Mouse (Mus musculus): ENCODE measurements around the gene 2610002M06Rik. TPM values are rescaled to one million over a fixed set of nuclear protein-coding genes. Genes with fewer than 3 reads are reported as not detected.

2610002M06Rik gene
- 9.5 and 11.4 TPM in 2 replicates for polyA plus RNA-seq (2015; fragmentation: Nextera tagmentation; extraction: Ambion mirVana)

DNA sequence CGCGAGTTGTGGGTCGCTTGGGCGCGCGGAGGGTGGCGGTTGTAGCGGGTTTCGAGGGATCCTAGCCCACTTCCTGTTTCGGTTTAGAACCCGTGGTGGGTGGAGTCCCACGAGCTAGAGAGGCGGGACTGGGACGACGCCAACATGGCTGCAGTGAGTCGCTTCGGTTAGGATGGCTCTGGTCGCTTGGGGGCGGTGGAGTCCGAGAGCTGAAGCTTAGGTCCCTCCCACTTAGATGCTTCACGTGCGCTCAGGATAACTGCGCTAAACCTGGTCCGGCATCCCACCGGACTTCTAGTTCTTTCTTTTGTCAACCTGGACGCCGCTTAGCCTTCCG is at the start of gene 2610002M06Rik:
Gene 2610002M06Rik, minus strand, starts transcription at position 117 of the 337 bp plus-strand sequence.
- Histone ChIP-seq H3K27ac (ENCODE audit: low read length) (peak within 1 kb of the TSS; percentile 61), H3K4me1 (ENCODE audit: insufficient read depth, low read length) (no peaks in the 10 kb centered on the region), H3K27me3 (ENCODE audit: insufficient read depth, low read length) (no peaks in the 10 kb centered on the region), H3K36me3 (ENCODE audit: insufficient read depth, low read length) (no peaks in the 10 kb centered on the region), H3K9me3 (ENCODE audit: low read length) (no peaks in the 10 kb centered on the region), H3K9ac (replicated peaks; ENCODE audit: low read length) (peak within 1 kb of the TSS; percentile 72), H3K4me3 (ENCODE audit: low read length) (peak within 1 kb of the TSS; percentile 65), H3K4me2 (replicated peaks; ENCODE audit: low read depth, low read length) (peak within 1 kb of the TSS; percentile 56)
- ATAC-seq (ENCODE audit: low FRiP score, low TSS enrichment), result peak; percentile 99
- 26% methylated on average over 28 of the region's 28 CpGs for WGBS

DNA sequence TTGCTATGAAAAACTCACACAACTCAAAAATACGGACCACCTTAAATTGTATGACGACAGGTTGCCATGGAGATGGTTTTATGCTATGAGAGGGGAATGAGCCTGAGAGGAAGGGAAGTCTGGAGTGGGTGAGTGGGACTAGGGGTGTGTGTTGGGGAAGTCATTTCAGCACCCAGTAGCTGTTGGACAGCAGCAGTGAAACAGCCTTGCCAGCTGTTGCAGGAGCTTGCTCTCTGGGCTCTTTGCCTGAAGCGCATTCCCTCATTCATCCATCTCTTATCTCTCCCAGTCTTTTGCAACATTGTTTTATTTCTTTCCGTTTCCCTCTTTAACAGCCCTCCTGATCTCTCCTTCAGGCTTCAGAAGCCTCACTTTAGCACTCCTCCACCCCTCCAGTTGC is 42.0 kb upstream of the 2610002M06Rik start:
- Histone ChIP-seq H3K4me2 (replicated peaks; ENCODE audit: low read depth, low read length) (no peak overlapping the region), H3K4me3 (ENCODE audit: low read length) (no peak overlapping the region), H3K9ac (replicated peaks; ENCODE audit: low read length) (no peak overlapping the region), H3K9me3 (ENCODE audit: low read length) (no peaks in the 10 kb centered on the region), H3K27me3 (ENCODE audit: insufficient read depth, low read length) (no peaks in the 10 kb centered on the region), H3K27ac (ENCODE audit: low read length) (no peak overlapping the region), H3K4me1 (ENCODE audit: insufficient read depth, low read length) (no peaks in the 10 kb centered on the region), H3K36me3 (ENCODE audit: insufficient read depth, low read length) (no peaks in the 10 kb centered on the region)
- 27% methylated on average over 4 of the region's 4 CpGs for WGBS
- ATAC-seq (ENCODE audit: low FRiP score, low TSS enrichment), result no peak

- no peak overlapping the region for H3K27ac ChIP-seq (ENCODE audit: low read length)
- WGBS, result 84% methylated on average over 6 of the region's 6 CpGs
- no peaks in the 10 kb centered on the region for H3K27me3 ChIP-seq (ENCODE audit: insufficient read depth, low read length)
- no peaks in the 10 kb centered on the region for H3K9me3 ChIP-seq (ENCODE audit: low read length)
- H3K4me3 ChIP-seq (ENCODE audit: low read length), result peak overlapping the region; percentile 65; the same call in 1 of the 2 replicates
- no peaks in the 10 kb centered on the region for H3K4me1 ChIP-seq (ENCODE audit: insufficient read depth, low read length)
- H3K9ac ChIP-seq (replicated peaks; ENCODE audit: low read length), result no peak overlapping the region
- peak overlapping the region; percentile 56 for H3K4me2 ChIP-seq (replicated peaks; ENCODE audit: low read depth, low read length)
- H3K36me3 ChIP-seq (ENCODE audit: insufficient read depth, low read length), result no peaks in the 10 kb centered on the region
- ATAC-seq (ENCODE audit: low FRiP score, low TSS enrichment), result no peak
Measured at GRCm38 (mm10) chrX:107816726-107817125, 592 bp upstream of the 2610002M06Rik start.

DNA sequence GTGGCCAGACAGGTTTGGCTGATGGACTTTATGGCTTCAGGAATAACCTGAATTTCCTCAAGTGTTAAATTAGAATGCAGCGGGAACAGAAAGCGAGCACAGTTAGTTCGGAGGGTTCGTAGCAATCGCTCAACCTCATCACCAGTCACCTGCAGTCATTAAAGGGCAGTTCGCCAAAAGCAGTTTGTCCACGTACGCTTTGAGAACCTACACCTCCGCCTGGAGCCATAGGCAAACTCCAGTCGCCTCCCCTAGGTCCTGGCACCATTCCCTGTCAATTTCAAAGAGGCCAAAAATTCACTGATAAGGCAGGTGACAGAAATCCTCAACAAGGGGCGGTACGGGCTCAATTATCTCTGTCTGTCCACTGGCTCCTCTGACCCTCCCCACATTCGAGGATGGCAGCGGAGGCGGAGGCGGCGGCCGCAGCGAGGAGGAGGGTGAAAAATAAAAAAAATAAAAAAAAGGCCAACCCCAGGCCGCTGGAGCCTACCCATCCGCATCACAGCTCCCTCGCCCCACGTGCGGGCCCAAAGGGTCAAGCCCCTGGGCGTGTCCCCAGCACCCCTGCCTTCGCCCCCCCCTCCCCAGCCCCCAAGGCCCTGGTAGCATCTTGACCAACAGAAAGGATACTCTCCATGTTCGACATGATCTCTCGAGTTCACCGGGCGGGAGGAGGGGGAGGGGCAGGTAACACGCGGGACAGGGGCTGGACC is 474 bp downstream of the 2610002M06Rik start:
- H3K36me3 ChIP-seq (ENCODE audit: insufficient read depth, low read length), result no peaks in the 10 kb centered on the region
- H3K4me3 ChIP-seq (ENCODE audit: low read length), result peak overlapping the region; percentile 65
- H3K9ac ChIP-seq (replicated peaks; ENCODE audit: low read length), result peak overlapping the region; percentile 72
- WGBS, result 31% methylated on average over 26 of the region's 32 CpGs
- no peaks in the 10 kb centered on the region for H3K4me1 ChIP-seq (ENCODE audit: insufficient read depth, low read length)
- peak overlapping the region; percentile 56 for H3K4me2 ChIP-seq (replicated peaks; ENCODE audit: low read depth, low read length)
- no peaks in the 10 kb centered on the region for H3K27me3 ChIP-seq (ENCODE audit: insufficient read depth, low read length)
- peak overlapping the region; percentile 61 for H3K27ac ChIP-seq (ENCODE audit: low read length)
- peak; percentile 87 for ATAC-seq (ENCODE audit: low FRiP score, low TSS enrichment)
- H3K9me3 ChIP-seq (ENCODE audit: low read length), result no peaks in the 10 kb centered on the region

DNA sequence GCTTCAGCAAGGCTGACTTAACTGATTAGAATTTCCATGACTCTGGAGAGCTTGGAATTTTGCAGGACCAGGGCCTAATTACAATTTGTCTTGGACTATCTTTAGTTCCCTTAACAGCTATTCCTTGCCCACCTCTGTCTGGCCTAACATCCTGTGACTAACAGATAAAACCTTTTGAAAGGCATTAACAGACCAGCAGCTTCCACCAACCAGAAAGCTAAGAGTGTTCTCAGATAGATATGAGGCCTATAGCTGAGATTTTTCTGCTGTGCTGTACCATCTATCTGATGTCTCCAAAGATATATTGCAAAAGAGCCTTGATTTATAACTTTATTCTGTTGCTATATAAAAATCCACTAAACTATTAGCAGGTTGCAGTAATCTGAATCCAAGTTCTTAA is 4.0 kb downstream of the 2610002M06Rik start:
- no peak overlapping the region for H3K27ac ChIP-seq (ENCODE audit: low read length)
- H3K27me3 ChIP-seq (ENCODE audit: insufficient read depth, low read length), result no peaks in the 10 kb centered on the region
- H3K36me3 ChIP-seq (ENCODE audit: insufficient read depth, low read length), result no peaks in the 10 kb centered on the region
- H3K9me3 ChIP-seq (ENCODE audit: low read length), result no peaks in the 10 kb centered on the region
- H3K4me1 ChIP-seq (ENCODE audit: insufficient read depth, low read length), result no peaks in the 10 kb centered on the region
- ATAC-seq (ENCODE audit: low FRiP score, low TSS enrichment), result no peak
- H3K9ac ChIP-seq (replicated peaks; ENCODE audit: low read length), result no peak overlapping the region
- no peak overlapping the region for H3K4me2 ChIP-seq (replicated peaks; ENCODE audit: low read depth, low read length)
- no peak overlapping the region for H3K4me3 ChIP-seq (ENCODE audit: low read length)

DNA sequence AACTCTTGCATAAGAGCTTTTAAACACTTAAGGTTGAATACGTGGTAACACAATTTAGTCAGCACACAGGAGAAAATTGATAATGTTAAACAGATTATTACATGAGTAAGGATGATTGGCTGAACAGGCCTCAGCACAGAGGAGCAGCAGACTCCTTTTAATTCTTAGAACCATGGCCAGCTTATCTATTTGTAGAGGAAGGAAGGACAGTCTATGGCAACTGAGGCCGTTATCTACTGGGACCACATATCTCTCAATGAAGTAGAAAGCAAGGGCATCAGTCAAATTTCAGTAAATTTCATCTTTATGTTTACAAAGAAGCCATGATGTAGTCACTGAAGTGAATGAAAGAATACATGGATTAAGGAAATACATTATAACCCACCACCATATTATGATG is 19.2 kb downstream of the 2610002M06Rik start:
- Histone ChIP-seq H3K9ac (replicated peaks; ENCODE audit: low read length) (no peak overlapping the region), H3K36me3 (ENCODE audit: insufficient read depth, low read length) (no peaks in the 10 kb centered on the region; the same call in 1 of the 2 replicates), H3K4me1 (ENCODE audit: insufficient read depth, low read length) (no peaks in the 10 kb centered on the region), H3K9me3 (ENCODE audit: low read length) (no peaks in the 10 kb centered on the region), H3K27me3 (ENCODE audit: insufficient read depth, low read length) (no peaks in the 10 kb centered on the region), H3K4me3 (ENCODE audit: low read length) (no peak overlapping the region), H3K27ac (ENCODE audit: low read length) (no peak overlapping the region), H3K4me2 (replicated peaks; ENCODE audit: low read depth, low read length) (no peak overlapping the region)
- 90% methylated on average over 2 of the region's 2 CpGs for WGBS
- no peak for ATAC-seq (ENCODE audit: low FRiP score, low TSS enrichment)

DNA sequence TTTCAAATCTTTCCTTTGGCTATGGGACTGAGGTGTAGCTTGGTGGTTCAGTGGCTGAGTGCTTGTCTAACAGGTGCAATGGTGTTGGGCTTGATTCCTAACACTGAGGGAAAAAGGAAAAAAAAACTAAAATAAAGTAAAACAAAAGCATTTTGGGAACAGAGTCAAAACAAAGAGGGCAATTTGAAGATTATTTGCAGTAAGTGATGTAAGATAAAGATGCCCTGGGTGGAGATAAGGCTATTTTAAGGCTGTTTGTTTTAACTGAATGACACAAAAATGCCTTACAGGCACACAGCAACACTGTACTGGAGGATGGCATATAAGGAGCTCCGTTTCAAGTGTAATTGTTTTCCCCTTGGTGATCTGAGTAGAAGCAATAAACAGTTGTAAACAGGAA is 20.3 kb downstream of the 2610002M06Rik start:
- no peaks in the 10 kb centered on the region for H3K4me1 ChIP-seq (ENCODE audit: insufficient read depth, low read length)
- H3K9ac ChIP-seq (replicated peaks; ENCODE audit: low read length), result no peak overlapping the region
- no peaks in the 10 kb centered on the region for H3K9me3 ChIP-seq (ENCODE audit: low read length)
- WGBS, result 55% methylated on average over 1 of the region's 1 CpGs
- no peak for ATAC-seq (ENCODE audit: low FRiP score, low TSS enrichment)
- no peaks in the 10 kb centered on the region for H3K27me3 ChIP-seq (ENCODE audit: insufficient read depth, low read length)
- no peak overlapping the region for H3K4me2 ChIP-seq (replicated peaks; ENCODE audit: low read depth, low read length)
- H3K36me3 ChIP-seq (ENCODE audit: insufficient read depth, low read length), result no peaks in the 10 kb centered on the region; the same call in 1 of the 2 replicates
- H3K27ac ChIP-seq (ENCODE audit: low read length), result no peak overlapping the region
- no peak overlapping the region for H3K4me3 ChIP-seq (ENCODE audit: low read length)

GRCm38 (mm10) chrX:107792290-107792689 is 23.8 kb downstream of the 2610002M06Rik start, which contains the start of gene Tent5d:
Tent5d (plus strand) TSS chrX:107792590.
- Histone ChIP-seq H3K4me2 (replicated peaks; ENCODE audit: low read depth, low read length) (no peak within 1 kb of the TSS), H3K27me3 (ENCODE audit: insufficient read depth, low read length) (no peaks in the 10 kb centered on the region), H3K9ac (replicated peaks; ENCODE audit: low read length) (no peak within 1 kb of the TSS), H3K9me3 (ENCODE audit: low read length) (no peaks in the 10 kb centered on the region), H3K27ac (ENCODE audit: low read length) (no peak within 1 kb of the TSS), H3K36me3 (ENCODE audit: insufficient read depth, low read length) (no peaks in the 10 kb centered on the region; the same call in 1 of the 2 replicates), H3K4me1 (ENCODE audit: insufficient read depth, low read length) (no peaks in the 10 kb centered on the region), H3K4me3 (ENCODE audit: low read length) (no peak within 1 kb of the TSS)
- ATAC-seq (ENCODE audit: low FRiP score, low TSS enrichment), result no peak
- WGBS, result 93% methylated on average over 1 of the region's 1 CpGs

- 30% methylated on average over 8 of the region's 8 CpGs for whole genome bisulfite sequencing
- Histone ChIP-seq H3K4me3 (ENCODE audit: low read length) (no peak overlapping the region), H3K27me3 (ENCODE audit: insufficient read depth, low read length) (no peaks in the 10 kb centered on the region), H3K4me1 (ENCODE audit: insufficient read depth, low read length) (no peaks in the 10 kb centered on the region), H3K4me2 (replicated peaks; ENCODE audit: low read depth, low read length) (no peak overlapping the region), H3K9me3 (ENCODE audit: low read length) (no peaks in the 10 kb centered on the region), H3K27ac (ENCODE audit: low read length) (no peak overlapping the region), H3K9ac (replicated peaks; ENCODE audit: low read length) (no peak overlapping the region), H3K36me3 (ENCODE audit: insufficient read depth, low read length) (peaks cover 3% of the 10 kb centered on the region; the same call in 1 of the 2 replicates)
- ATAC-seq (ENCODE audit: low FRiP score, low TSS enrichment), result no peak
Measured at GRCm38 (mm10) chrX:107790750-107791493, 25.2 kb downstream of the 2610002M06Rik start.

- no peak for ATAC-seq (ENCODE audit: low FRiP score, low TSS enrichment)
- Histone ChIP-seq H3K9ac (replicated peaks; ENCODE audit: low read length) (no peak overlapping the region), H3K4me2 (replicated peaks; ENCODE audit: low read depth, low read length) (no peak overlapping the region)
Measured at GRCm38 (mm10) chrX:107790136-107790535, 26.0 kb downstream of the 2610002M06Rik start.

More at GRCm38 (mm10) chrX:107790136-107790535, 26.0 kb downstream of the 2610002M06Rik start:
- peaks cover 3% of the 10 kb centered on the region; the same call in 1 of the 2 replicates for H3K36me3 ChIP-seq (ENCODE audit: insufficient read depth, low read length)
- no peaks in the 10 kb centered on the region for H3K9me3 ChIP-seq (ENCODE audit: low read length)
- 95% methylated on average over 1 of the region's 1 CpGs for WGBS
- no peak overlapping the region for H3K4me3 ChIP-seq (ENCODE audit: low read length)
- no peaks in the 10 kb centered on the region for H3K27me3 ChIP-seq (ENCODE audit: insufficient read depth, low read length)
- no peak overlapping the region for H3K27ac ChIP-seq (ENCODE audit: low read length)
- H3K4me1 ChIP-seq (ENCODE audit: insufficient read depth, low read length), result no peaks in the 10 kb centered on the region

All from kidney, embryonic 16.5 days (tissue).